Mouse (Mus musculus) kidney, embryonic 16.5 days (tissue): ENCODE measurements around the gene Car9. TPM values are rescaled to one million over a fixed set of nuclear protein-coding genes. Genes with fewer than 3 reads are reported as not detected.
"Not testable (repeated sequence)": the region's sequence is repeated elsewhere in the genome, so short reads cannot be mapped to it uniquely, and the experiment has no call there.

Source experiments
- ATAC-seq: fragments of 200-750 bp; cut with Nextera tagmentation; 2 replicates; pipeline ENCODE4 v1.8.0; 2017; ENCODE audit warnings: moderate TSS enrichment; ENCODE audit not compliant: low FRiP score, low TSS enrichment
- H3K27ac ChIP-seq: fragments of 300-500 bp; sonication (generic); 2 replicates; pipeline ENCODE4 v1.5.1; 2014; ENCODE audit warnings: low read length
- H3K27me3 ChIP-seq: fragments of 300-500 bp; sonication (generic); 2 replicates; pipeline ENCODE4 v1.6.1; 2014; ENCODE audit warnings: low read length, control low read depth, mixed read lengths; ENCODE audit not compliant: insufficient read depth
- H3K36me3 ChIP-seq: fragments of 300-500 bp; sonication (generic); 2 replicates; pipeline ENCODE4 v1.6.1; 2014; ENCODE audit warnings: low read length, control low read depth, mixed read lengths; ENCODE audit not compliant: insufficient read depth
- H3K4me1 ChIP-seq: fragments of 300-500 bp; sonication (generic); 2 replicates; pipeline ENCODE4 v1.6.1; 2014; ENCODE audit warnings: low read length, control low read depth, mixed read lengths; ENCODE audit not compliant: insufficient read depth
- H3K4me2 ChIP-seq: fragments of 300-500 bp; sonication (generic); replicated peaks from 2 replicates; pipeline ENCODE4 v1.6.1; 2014; ENCODE audit warnings: low read depth, low read length
- H3K4me3 ChIP-seq: fragments of 300-500 bp; sonication (generic); 2 replicates; pipeline ENCODE4 v1.5.1; 2014; ENCODE audit warnings: mild to moderate bottlenecking, low read length
- H3K9ac ChIP-seq: fragments of 300-500 bp; sonication (generic); replicated peaks from 2 replicates; pipeline ENCODE4 v1.6.1; 2014; ENCODE audit warnings: low read length
- H3K9me3 ChIP-seq: fragments of 300-500 bp; sonication (generic); 2 replicates; pipeline ENCODE4 v1.6.1; 2016; ENCODE audit warnings: low read length, control low read depth
- WGBS: fragments of 180-500 bp; shearing (Covaris S2); extraction: QIAGEN DNeasy Blood & Tissue Kit; methylation state at CpG from one replicate; pipeline ENCODE4 v1.1.7; 2014; 5-methylcytosine and 5-hydroxymethylcytosine counted together
- polyA plus RNA-seq: library from polyadenylated mRNA; unstranded; fragments of >200 nt; fragmentation: Nextera tagmentation; extraction: Ambion mirVana; gene quantifications from 2 replicates; pipeline ENCODE4 v1.2.1, GENCODE M21; 2015

Gene Car9
- polyA plus RNA-seq, 1 experiment from 2014 or later = 1.5 TPM

- H3K9me3 ChIP-seq = no peaks in the 10 kb centered on the region
- no peak overlapping the region for H3K9ac ChIP-seq
- peak overlapping the region; percentile 0; the same call in 1 of the 2 replicates for H3K27ac ChIP-seq
- H3K4me1 ChIP-seq = no peaks in the 10 kb centered on the region
- no peaks in the 10 kb centered on the region for H3K27me3 ChIP-seq
- no peak overlapping the region for H3K4me2 ChIP-seq
- WGBS = 28% methylated on average over 3 of the region's 3 CpGs
- no peak overlapping the region for H3K4me3 ChIP-seq
- peak; percentile 49; the same call in 1 of the 2 replicates for ATAC-seq
- peaks cover 93% of the 10 kb centered on the region for H3K36me3 ChIP-seq
Measured at GRCm38 (mm10) chr4:43542044-43542443, 35.3 kb downstream of the Car9 start.

- Histone ChIP-seq H3K9ac (no peak overlapping the region), H3K9me3 (no peaks in the 10 kb centered on the region)
- WGBS = 92% methylated on average over 12 of the region's 12 CpGs
Measured at GRCm38 (mm10) chr4:43546375-43547047, 39.7 kb downstream of the Car9 start.

GRCm38 (mm10) chr4:43547160-43547559 lies 40.4 kb downstream of the Car9 start:
- Histone ChIP-seq H3K9ac (no peak overlapping the region), H3K9me3 (peaks cover 1% of the 10 kb centered on the region; the same call in 1 of the 2 replicates), H3K27me3 (no peaks in the 10 kb centered on the region), H3K4me3 (no peak overlapping the region), H3K4me2 (no peak overlapping the region), H3K4me1 (no peaks in the 10 kb centered on the region), H3K27ac (no peak overlapping the region), H3K36me3 (peaks cover 98% of the 10 kb centered on the region)
- WGBS = 94% methylated on average over 8 of the region's 8 CpGs
- ATAC-seq = no peak

More at GRCm38 (mm10) chr4:43546375-43547047, 39.7 kb downstream of the Car9 start:
- H3K4me3 ChIP-seq = no peak overlapping the region
- no peak overlapping the region for H3K4me2 ChIP-seq
- H3K27me3 ChIP-seq = no peaks in the 10 kb centered on the region
- peaks cover 99% of the 10 kb centered on the region for H3K36me3 ChIP-seq
- no peak overlapping the region for H3K27ac ChIP-seq
- ATAC-seq = no peak
- no peaks in the 10 kb centered on the region for H3K4me1 ChIP-seq

GRCm38 (mm10) chr4:43549055-43549454 lies 42.3 kb downstream of the Car9 start:
- WGBS = 92% methylated on average over 12 of the region's 12 CpGs
- Histone ChIP-seq H3K27me3 (no peaks in the 10 kb centered on the region), H3K4me2 (no peak overlapping the region), H3K4me1 (no peaks in the 10 kb centered on the region), H3K4me3 (no peak overlapping the region), H3K27ac (no peak overlapping the region), H3K9me3 (peaks cover 6% of the 10 kb centered on the region; the same call in 1 of the 2 replicates), H3K36me3 (peaks cover 99% of the 10 kb centered on the region), H3K9ac (no peak overlapping the region)
- no peak for ATAC-seq

GRCm38 (mm10) chr4:43551854-43552253 lies 45.1 kb downstream of the Car9 start:
- H3K4me1 ChIP-seq, H3K4me2 ChIP-seq, ATAC-seq, H3K9ac ChIP-seq, H3K27ac ChIP-seq, H3K4me3 ChIP-seq, H3K27me3 ChIP-seq, H3K9me3 ChIP-seq: not testable (repeated sequence)
- 90% methylated on average over 6 of the region's 6 CpGs for WGBS
- peaks cover 98% of the 10 kb centered on the region for H3K36me3 ChIP-seq

- no peak for ATAC-seq
- Histone ChIP-seq H3K4me1 (peaks cover 5% of the 10 kb centered on the region), H3K27ac (no peak overlapping the region), H3K9me3 (peaks cover 6% of the 10 kb centered on the region; the same call in 1 of the 2 replicates), H3K4me2 (no peak overlapping the region), H3K9ac (no peak overlapping the region), H3K27me3 (no peaks in the 10 kb centered on the region), H3K36me3 (peaks cover 92% of the 10 kb centered on the region), H3K4me3 (no peak overlapping the region)
- WGBS = 63% methylated on average over 5 of the region's 5 CpGs
Measured at GRCm38 (mm10) chr4:43552437-43552836, 45.7 kb downstream of the Car9 start.

GRCm38 (mm10) chr4:43553891-43554290 lies 47.1 kb downstream of the Car9 start:
- H3K9me3 ChIP-seq = peaks cover 6% of the 10 kb centered on the region; the same call in 1 of the 2 replicates
- H3K4me2 ChIP-seq = no peak overlapping the region
- H3K27me3 ChIP-seq = no peaks in the 10 kb centered on the region
- ATAC-seq = no peak
- no peak overlapping the region for H3K27ac ChIP-seq
- H3K36me3 ChIP-seq = peaks cover 78% of the 10 kb centered on the region
- H3K9ac ChIP-seq = no peak overlapping the region
- peaks cover 19% of the 10 kb centered on the region for H3K4me1 ChIP-seq
- H3K4me3 ChIP-seq = no peak overlapping the region

- WGBS = 95% methylated on average over 7 of the region's 7 CpGs
- ATAC-seq = no peak
- no peaks in the 10 kb centered on the region for H3K27me3 ChIP-seq
Measured at GRCm38 (mm10) chr4:43555926-43556325, 49.2 kb downstream of the Car9 start.

GRCm38 (mm10) chr4:43558028-43558630 lies 51.4 kb downstream of the Car9 start:
- peak overlapping the region; percentile 82 for H3K4me3 ChIP-seq
- no peaks in the 10 kb centered on the region for H3K27me3 ChIP-seq
- WGBS = 32% methylated on average over 5 of the region's 5 CpGs
- peak overlapping the region; percentile 93 for H3K27ac ChIP-seq
- H3K9me3 ChIP-seq = no peaks in the 10 kb centered on the region
- peak overlapping the region; percentile 57 for H3K9ac ChIP-seq
- peaks cover 36% of the 10 kb centered on the region for H3K36me3 ChIP-seq
- H3K4me1 ChIP-seq = peaks cover 44% of the 10 kb centered on the region
- peak; percentile 36 for ATAC-seq
- H3K4me2 ChIP-seq = peak overlapping the region; percentile 73

More at GRCm38 (mm10) chr4:43555926-43556325, 49.2 kb downstream of the Car9 start:
- Histone ChIP-seq H3K36me3 (peaks cover 57% of the 10 kb centered on the region), H3K27ac (no peak overlapping the region), H3K4me3 (no peak overlapping the region), H3K4me1 (peaks cover 39% of the 10 kb centered on the region), H3K9me3 (peaks cover 6% of the 10 kb centered on the region; the same call in 1 of the 2 replicates), H3K9ac (no peak overlapping the region), H3K4me2 (no peak overlapping the region)
